13 mouse cellular contexts compared by ENCODE assay signal in genomic region chr13:57945197-57945596, GRCm38 (mm10). TPM values are rescaled to one million over a fixed set of nuclear protein-coding genes. Genes with fewer than 3 reads are reported as not detected.
DNase-seq lines count a peak whose midpoint lies in the region; ATAC-seq and TF ChIP-seq lines count a peak whose summit lies in the region.
"Had no signal": no experiment of that assay in that cellular context is flagged by ENCODE, and none has a peak within 500 bp of the region (broad histone marks: within the 10 kb centered on the region; RNA-seq: fewer than 3 reads in every experiment).

No protein-coding gene starts in this region.

- no peaks in the 10 kb centered on the region for H3K4me1 ChIP-seq in kidney, adult 2 months (ENCODE audit: control insufficient read depth, insufficient read depth, low read length)
- peaks cover 51% of the 10 kb centered on the region for H3K4me1 ChIP-seq in cerebellum, adult 2 months (ENCODE audit: control insufficient read depth, insufficient read depth, low read length)
- peaks cover 8% of the 10 kb centered on the region for H3K4me1 ChIP-seq in hindbrain, embryonic 16.5 days (ENCODE audit: control insufficient read depth, insufficient read depth, low read depth, low read length)
- H3K4me1 ChIP-seq: heart, embryonic 13.5 days had no signal

- no peaks in the 10 kb centered on the region for H3K36me3 ChIP-seq in kidney, adult 2 months (ENCODE audit: control insufficient read depth, insufficient read depth, low read length)
- H3K36me3 ChIP-seq in hindbrain, embryonic 16.5 days (ENCODE audit: control insufficient read depth, insufficient read depth, low read length) = no peaks in the 10 kb centered on the region
- H3K36me3 ChIP-seq: heart, embryonic 13.5 days; kidney, embryonic 15.5 days; limb, embryonic 15.5 days; neural tube, embryonic 12.5 days had no signal

- H3K9ac ChIP-seq in hindbrain, embryonic 16.5 days (ENCODE audit: low read depth, low read length) = no peak overlapping the region
- H3K9ac ChIP-seq: heart, embryonic 13.5 days; kidney, embryonic 15.5 days; limb, embryonic 15.5 days; neural tube, embryonic 12.5 days had no signal

- 32% methylated on average over 11 of the region's 11 CpGs for WGBS in kidney, adult 2 months
- 5% methylated on average over 11 of the region's 11 CpGs for WGBS in cerebellum, adult 2 months
- WGBS in hindbrain, embryonic 16.5 days = 26% methylated on average over 11 of the region's 11 CpGs

- no peak for TF ChIP-seq CTCF in kidney, adult 2 months (conservative IDR thresholded peaks at IDR 0.05; ENCODE audit: insufficient read depth, insufficient read length, low read depth, low read length)
- no peak for TF ChIP-seq CTCF in cerebellum, adult 2 months (IDR thresholded peaks at IDR 0.05; ENCODE audit: borderline replicate concordance, insufficient read depth, low read depth, low read length)

- H3K9me3 ChIP-seq in hindbrain, embryonic 16.5 days (ENCODE audit: control insufficient read depth, low read length) = no peaks in the 10 kb centered on the region
- H3K9me3 ChIP-seq: heart, embryonic 13.5 days; kidney, embryonic 15.5 days; limb, embryonic 15.5 days; neural tube, embryonic 12.5 days had no signal

- no peak overlapping the region for H3K4me2 ChIP-seq in hindbrain, embryonic 16.5 days (ENCODE audit: low read length)
- H3K4me2 ChIP-seq: heart, embryonic 13.5 days; kidney, embryonic 15.5 days; limb, embryonic 15.5 days; neural tube, embryonic 12.5 days had no signal

- no peak overlapping the region for H3K27ac ChIP-seq in kidney, adult 2 months (ENCODE audit: insufficient read depth, low read depth, low read length)
- no peak overlapping the region for H3K27ac ChIP-seq in cerebellum, adult 2 months (ENCODE audit: insufficient read depth, low read length)
- H3K27ac ChIP-seq in hindbrain, embryonic 16.5 days (ENCODE audit: low read depth, low read length) = no peak overlapping the region
- H3K27ac ChIP-seq: heart, embryonic 13.5 days; kidney, embryonic 15.5 days; limb, embryonic 15.5 days; neural tube, embryonic 12.5 days had no signal

- peak; percentile 66 for ATAC-seq in hindbrain, embryonic 16.5 days

- no peak for TF ChIP-seq POLR2A in kidney, adult 2 months (IDR thresholded peaks at IDR 0.05; ENCODE audit: low read depth, low read length)
- TF ChIP-seq POLR2A in cerebellum, adult 2 months (IDR thresholded peaks at IDR 0.05; ENCODE audit: borderline replicate concordance, insufficient read depth, low read length) = no peak

- no peaks in the 10 kb centered on the region for H3K27me3 ChIP-seq in kidney, adult 2 months (replicated peaks; ENCODE audit: control insufficient read depth, insufficient read depth, low read length)
- no peaks in the 10 kb centered on the region for H3K27me3 ChIP-seq in cerebellum, adult 2 months (ENCODE audit: control insufficient read depth, insufficient read depth, low read length)
- peaks cover 2% of the 10 kb centered on the region for H3K27me3 ChIP-seq in hindbrain, embryonic 16.5 days (replicated peaks; ENCODE audit: control insufficient read depth, insufficient read depth, low read length)
- H3K27me3 ChIP-seq: heart, embryonic 13.5 days; kidney, embryonic 15.5 days; limb, embryonic 15.5 days had no signal

- H3K4me3 ChIP-seq in kidney, adult 2 months (ENCODE audit: insufficient read depth, low read depth, low read length) = no peak overlapping the region
- H3K4me3 ChIP-seq in cerebellum, adult 2 months (replicated peaks; ENCODE audit: insufficient read depth, low read depth, low read length) = no peak overlapping the region
- no peak overlapping the region for H3K4me3 ChIP-seq in hindbrain, embryonic 16.5 days (ENCODE audit: low read length)
- H3K4me3 ChIP-seq: erythroblast, embryonic 14.5 days; heart, embryonic 13.5 days; kidney, embryonic 15.5 days; limb, embryonic 15.5 days; neural tube, embryonic 12.5 days had no signal

- peak; percentile 2 for DNase-seq in kidney, adult 2 months
- no peak for DNase-seq in kidney, adult 8-10 months
- DNase-seq in brain, adult 2 months (ENCODE audit: low read depth, low spot score) = peak; percentile 69
- peak; percentile 72 to 78 for DNase-seq in cerebellum, adult 2 months
- no peak for DNase-seq in thymus, adult 18-20 months
- no peak for DNase-seq in c-Kit-positive CD71-positive TER-119-positive erythroid progenitor cells, embryonic 14.5 days (ENCODE audit: low spot score)
- no peak for DNase-seq in thymus, postnatal 25 days

RNA-seq across cellular contexts. Expression of gene Spock1, which starts 37.1 kb away (rescaled TPM):
- 0.19 TPM in 2 replicates for polyA plus RNA-seq in kidney, adult 2 months (2012; rRNA removed)
- 144 and 147 TPM in 2 replicates for polyA plus RNA-seq in cerebellum, adult 2 months (2012; rRNA removed)
- polyA plus RNA-seq in hindbrain, embryonic 16.5 days (2015; fragmentation: Nextera tagmentation; extraction: Ambion mirVana) = 83.3 and 96.1 TPM in 2 replicates

Comparison
In these comparisons a context has a peak if more than half of its experiments do, and no peak if none do; other contexts are left out.
1. DNase-seq: peak in kidney, adult 2 months (single experiment), brain, adult 2 months (single experiment) and cerebellum, adult 2 months (2 of 2); none in kidney, adult 8-10 months (0 of 2), thymus, adult 18-20 months (0 of 2), c-Kit-positive CD71-positive TER-119-positive erythroid progenitor cells, embryonic 14.5 days (single experiment) and thymus, postnatal 25 days (single experiment).
2. RNA of gene Spock1, which starts 37.1 kb away (polyA plus RNA-seq): 144 to 147 TPM in cerebellum, adult 2 months and 83.3 to 96.1 TPM in hindbrain, embryonic 16.5 days; 0.19 TPM in kidney, adult 2 months; every median in the first group is over 10 times any median in the second.